Mouse (Mus musculus): ENCODE data around the gene Sec14l1.

GRCm38 (mm10) chr11:117156725-117157124, 41.8 kb downstream of the Sec14l1 start:
- TF ChIP-seq CTCF (IDR thresholded peaks at IDR 0.05; ENCODE audit: low read depth) (no peak), EP300 (IDR thresholded peaks at IDR 0.05; ENCODE audit: low read depth) (no peak)
